Mouse (Mus musculus): Measurements from ENCODE around the gene Fhit.

- no peak for TF ChIP-seq POLR2A (IDR thresholded peaks at IDR 0.05; ENCODE audit: borderline replicate concordance, control insufficient read depth, low read depth, low read length)
- no peak for TF ChIP-seq CTCF (IDR thresholded peaks at IDR 0.05; ENCODE audit: control insufficient read depth, insufficient read depth, low read length)
Observed at GRCm38 (mm10) chr14:9643700-9644099, 1518.1 kb downstream of the Fhit start.

Measured in bone marrow, adult 2 months (tissue).